Mouse (Mus musculus) heart, embryonic 11.5 days (tissue): ENCODE results near the gene Zfp646. TPM values are rescaled to one million over a fixed set of nuclear protein-coding genes. Genes with fewer than 3 reads are reported as not detected.
A peak's percentile ranks its signal among the peaks of the same experiment; 100 is the strongest.

Experiments used
- ATAC-seq: fragments of 200-750 bp; cut with Nextera tagmentation; replicated peaks from 2 replicates; pipeline ENCODE4 v1.8.0; 2017; ENCODE audit warnings: moderate library complexity; ENCODE audit not compliant: insufficient number of reproducible peaks, low FRiP score, low TSS enrichment
- H3K27ac ChIP-seq: fragments of 300-500 bp; sonication (generic); 2 replicates; pipeline ENCODE4 v1.5.1; 2014; ENCODE audit warnings: mild to moderate bottlenecking, low read depth, low read length
- H3K27me3 ChIP-seq: fragments of 300-500 bp; sonication (generic); 2 replicates; pipeline ENCODE4 v1.6.1; 2014; ENCODE audit warnings: mild to moderate bottlenecking, low read length, mixed read lengths; ENCODE audit not compliant: control insufficient read depth, insufficient read depth
- H3K36me3 ChIP-seq: fragments of 300-500 bp; sonication (generic); 2 replicates; pipeline ENCODE4 v1.6.1; 2014; ENCODE audit warnings: mild to moderate bottlenecking, low read length, moderate library complexity, mixed read lengths; ENCODE audit not compliant: control insufficient read depth, insufficient read depth
- H3K4me1 ChIP-seq: fragments of 300-500 bp; sonication (generic); 2 replicates; pipeline ENCODE4 v1.6.1; 2014; ENCODE audit warnings: low read length; ENCODE audit not compliant: control insufficient read depth, insufficient read depth
- H3K4me2 ChIP-seq: fragments of 300-500 bp; sonication (generic); 2 replicates; pipeline ENCODE4 v1.6.1; 2014; ENCODE audit warnings: mild to moderate bottlenecking, moderate library complexity
- H3K4me3 ChIP-seq: fragments of 300-500 bp; sonication (generic); 2 replicates; pipeline ENCODE4 v1.5.1; 2014; ENCODE audit warnings: low read depth, low read length
- H3K9ac ChIP-seq: fragments of 300-500 bp; sonication (generic); 2 replicates; pipeline ENCODE4 v1.6.1; 2014; ENCODE audit warnings: mild to moderate bottlenecking, low read depth, low read length, moderate library complexity
- H3K9me3 ChIP-seq: fragments of 300-500 bp; sonication (generic); replicated peaks from 2 replicates; pipeline ENCODE4 v1.6.1; 2016; ENCODE audit warnings: low read length; ENCODE audit not compliant: control insufficient read depth
- WGBS: fragments of 180-500 bp; shearing (Covaris S2); extraction: QIAGEN DNeasy Blood & Tissue Kit; methylation state at CpG from one replicate; pipeline ENCODE4 v1.1.7; 2014; ENCODE audit not compliant: insufficient replicate concordance; 5-methylcytosine and 5-hydroxymethylcytosine counted together
- polyA plus RNA-seq: library from polyadenylated mRNA; unstranded; fragments of >200 nt; fragmentation: Nextera tagmentation; extraction: Ambion mirVana; gene quantifications from 2 replicates; pipeline ENCODE4 v1.2.1, GENCODE M21; 2014

Zfp646 gene
- polyA plus RNA-seq, 1 experiment from 2014 or later, result 12.0 TPM

DNA sequence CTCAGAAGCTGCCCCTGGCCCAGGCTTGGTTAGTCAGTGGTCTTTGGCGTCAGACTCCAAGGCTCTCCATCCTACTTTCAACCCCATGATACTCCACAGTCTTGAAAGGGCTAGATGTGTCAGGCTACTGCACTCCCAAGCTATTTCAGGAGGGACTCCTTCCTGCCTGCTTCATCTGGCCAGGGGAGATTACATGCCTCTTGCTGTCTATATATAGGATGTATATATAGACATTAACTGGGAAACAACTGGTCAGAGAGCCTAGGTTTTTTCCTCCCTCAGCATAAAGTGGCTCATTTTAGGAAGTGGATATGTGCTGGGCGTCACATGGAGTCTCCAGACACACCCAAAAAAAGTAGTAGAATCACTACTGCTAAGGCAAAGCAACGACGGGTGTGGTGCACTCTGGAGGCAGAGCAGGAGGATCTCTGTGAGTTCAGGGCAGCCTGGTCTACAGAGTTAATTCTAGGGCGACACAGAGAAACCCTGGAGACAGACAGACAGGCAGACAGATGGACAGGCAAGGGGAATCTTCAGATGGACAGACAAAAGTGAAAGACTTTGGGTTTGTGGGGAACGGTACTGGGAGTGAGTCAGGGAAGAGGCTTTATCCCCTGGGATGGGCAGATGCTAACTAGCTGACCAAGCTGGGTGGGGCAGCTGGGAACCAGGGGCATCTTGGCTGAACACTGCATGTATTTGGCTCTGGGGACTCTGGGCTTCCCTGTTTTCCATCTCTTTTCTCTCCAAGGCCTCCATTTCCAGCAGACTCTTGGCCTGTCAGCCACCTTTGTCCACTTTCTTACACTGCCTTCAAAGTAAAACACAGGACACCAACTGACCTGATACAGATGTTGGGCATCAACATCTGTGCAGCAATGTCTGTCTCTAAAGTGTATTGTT lies 25.8 kb upstream of the Zfp646 start:
- Histone ChIP-seq H3K9me3 (no peaks in the 10 kb centered on the region), H3K36me3 (peaks cover 6% of the 10 kb centered on the region), H3K27ac (no peak overlapping the region), H3K9ac (no peak overlapping the region), H3K4me2 (no peak overlapping the region), H3K4me1 (no peaks in the 10 kb centered on the region; the same call in 1 of the 2 replicates), H3K27me3 (no peaks in the 10 kb centered on the region), H3K4me3 (no peak overlapping the region)
- no peak for ATAC-seq
- 71% methylated on average over 6 of the region's 6 CpGs for WGBS

DNA sequence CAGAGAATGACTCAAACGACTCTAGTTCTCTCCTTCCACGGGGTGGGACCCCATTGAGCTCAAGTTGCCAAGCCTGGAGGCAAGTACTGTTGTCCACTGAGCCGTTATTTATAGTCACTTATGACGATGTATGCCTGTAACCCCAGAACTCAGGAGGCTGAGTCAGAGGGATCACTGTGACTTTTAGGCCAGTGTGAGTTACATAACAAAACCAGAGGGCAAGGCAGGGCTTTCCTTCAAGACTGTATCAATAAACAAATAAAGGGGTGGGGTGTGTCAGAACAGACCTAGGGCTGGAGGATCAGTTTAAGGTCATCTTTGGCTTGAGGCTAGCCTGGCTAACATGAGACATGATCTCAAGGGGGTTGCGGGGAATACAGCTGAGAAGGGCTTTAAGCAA lies 25.1 kb upstream of the Zfp646 start:
- H3K4me1 ChIP-seq, result no peaks in the 10 kb centered on the region; the same call in 1 of the 2 replicates
- H3K27ac ChIP-seq, result no peak overlapping the region
- no peaks in the 10 kb centered on the region for H3K27me3 ChIP-seq
- 64% methylated on average over 5 of the region's 5 CpGs for WGBS
- no peak overlapping the region for H3K4me2 ChIP-seq
- no peak for ATAC-seq
- H3K9ac ChIP-seq, result no peak overlapping the region
- H3K36me3 ChIP-seq, result peaks cover 6% of the 10 kb centered on the region
- H3K9me3 ChIP-seq, result no peaks in the 10 kb centered on the region
- H3K4me3 ChIP-seq, result no peak overlapping the region

DNA sequence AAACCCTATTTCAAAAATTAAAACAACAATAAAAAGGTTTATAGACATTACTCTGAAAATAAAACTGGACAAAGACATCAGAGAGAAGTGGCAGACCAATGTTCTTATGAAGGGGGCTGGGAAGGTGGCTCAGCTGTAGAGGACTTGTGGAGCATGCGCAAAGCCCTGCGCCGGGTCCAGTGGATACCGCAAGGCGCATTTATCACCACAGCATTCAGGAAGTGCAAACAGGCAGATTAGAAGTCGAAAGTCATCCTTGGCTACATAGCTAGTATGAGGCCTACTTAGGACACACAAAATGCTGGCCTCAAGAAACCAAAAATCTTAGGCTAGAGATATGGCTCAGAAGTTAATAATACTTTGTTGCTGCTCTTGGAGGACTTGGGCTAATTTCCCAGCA lies 17.8 kb upstream of the Zfp646 start:
- H3K9ac ChIP-seq, result no peak overlapping the region
- H3K27ac ChIP-seq, result no peak overlapping the region
- no peak overlapping the region for H3K4me2 ChIP-seq
- no peaks in the 10 kb centered on the region for H3K4me1 ChIP-seq
- no peak overlapping the region for H3K4me3 ChIP-seq
- no peaks in the 10 kb centered on the region for H3K27me3 ChIP-seq
- WGBS, result 81% methylated on average over 6 of the region's 6 CpGs
- H3K9me3 ChIP-seq, result no peaks in the 10 kb centered on the region
- H3K36me3 ChIP-seq, result no peaks in the 10 kb centered on the region
- no peak for ATAC-seq

GRCm38 (mm10) chr7:127866434-127866833 lies 9.6 kb upstream of the Zfp646 start:
- WGBS, result 91% methylated on average over 12 of the region's 12 CpGs
- no peak for ATAC-seq
- Histone ChIP-seq H3K9me3 (no peaks in the 10 kb centered on the region), H3K36me3 (peaks cover 24% of the 10 kb centered on the region), H3K27ac (no peak overlapping the region), H3K4me2 (no peak overlapping the region), H3K4me1 (no peaks in the 10 kb centered on the region), H3K27me3 (no peaks in the 10 kb centered on the region), H3K9ac (no peak overlapping the region), H3K4me3 (no peak overlapping the region)

GRCm38 (mm10) chr7:127867641-127868040 lies 8.4 kb upstream of the Zfp646 start:
- Histone ChIP-seq H3K9me3 (no peaks in the 10 kb centered on the region), H3K36me3 (peaks cover 24% of the 10 kb centered on the region), H3K4me1 (no peaks in the 10 kb centered on the region)

GRCm38 (mm10) chr7:127869149-127869810 lies 6.7 kb upstream of the Zfp646 start:
- 84% methylated on average over 3 of the region's 3 CpGs for WGBS
- ATAC-seq, result no peak
- Histone ChIP-seq H3K4me2 (no peak overlapping the region), H3K9me3 (no peaks in the 10 kb centered on the region), H3K27ac (no peak overlapping the region), H3K36me3 (peaks cover 24% of the 10 kb centered on the region), H3K4me1 (peaks cover 4% of the 10 kb centered on the region), H3K27me3 (no peaks in the 10 kb centered on the region), H3K9ac (no peak overlapping the region), H3K4me3 (no peak overlapping the region)

More at GRCm38 (mm10) chr7:127867641-127868040, 8.4 kb upstream of the Zfp646 start:
- Histone ChIP-seq H3K4me3 (no peak overlapping the region), H3K4me2 (no peak overlapping the region), H3K9ac (no peak overlapping the region), H3K27ac (no peak overlapping the region), H3K27me3 (no peaks in the 10 kb centered on the region)
- 95% methylated on average over 18 of the region's 18 CpGs for WGBS
- ATAC-seq, result no peak

DNA sequence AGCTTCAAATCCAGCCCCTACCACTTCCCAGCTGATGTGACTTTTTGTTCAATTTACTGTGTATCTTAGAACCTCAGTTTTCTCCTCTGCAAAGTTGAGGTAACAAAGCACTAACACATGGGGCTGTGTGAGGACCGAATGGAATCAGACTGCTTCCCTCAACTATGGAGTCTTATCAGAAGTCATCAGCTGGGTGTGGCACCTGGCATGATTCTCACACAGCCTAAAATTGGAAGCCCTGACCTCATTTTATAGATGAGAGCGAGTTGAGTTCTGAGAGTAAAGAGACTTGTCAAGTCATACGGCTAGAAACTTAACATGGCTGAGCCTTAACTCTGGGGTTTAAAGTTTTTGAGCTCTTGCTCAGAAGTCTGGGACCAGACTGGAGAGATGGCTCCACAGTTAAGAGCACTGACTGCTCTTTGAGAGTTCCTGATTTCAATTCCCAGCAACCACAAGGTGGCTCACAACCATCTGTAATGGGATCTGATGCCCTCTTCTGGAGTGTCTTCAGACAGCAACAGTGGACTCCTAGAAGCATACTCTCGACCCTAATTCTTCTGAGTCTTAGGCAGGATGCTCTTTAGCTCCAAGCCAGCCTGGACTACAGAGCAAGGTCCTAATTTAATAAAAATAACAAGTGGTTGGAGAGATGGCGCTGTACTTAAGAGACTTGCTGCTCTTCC lies 5.7 kb upstream of the Zfp646 start:
- H3K9me3 ChIP-seq, result no peaks in the 10 kb centered on the region
- no peak for ATAC-seq
- H3K4me2 ChIP-seq, result no peak overlapping the region
- H3K4me1 ChIP-seq, result peaks cover 8% of the 10 kb centered on the region
- H3K27me3 ChIP-seq, result no peaks in the 10 kb centered on the region
- 78% methylated on average over 5 of the region's 5 CpGs for whole genome bisulfite sequencing
- no peak overlapping the region for H3K4me3 ChIP-seq
- H3K9ac ChIP-seq, result no peak overlapping the region
- peaks cover 24% of the 10 kb centered on the region for H3K36me3 ChIP-seq
- H3K27ac ChIP-seq, result no peak overlapping the region

GRCm38 (mm10) chr7:127874812-127875626 lies 1.0 kb upstream of the Zfp646 start:
- H3K4me3 ChIP-seq, result peak overlapping the region; percentile 92
- peak overlapping the region; percentile 99 for H3K27ac ChIP-seq
- ATAC-seq, result peak; percentile 15; the same call in 1 of the 2 replicates
- H3K36me3 ChIP-seq, result peaks cover 19% of the 10 kb centered on the region
- peak overlapping the region; percentile 88 for H3K4me2 ChIP-seq
- no peaks in the 10 kb centered on the region for H3K9me3 ChIP-seq
- WGBS, result 5% methylated on average over 20 of the region's 20 CpGs
- peak overlapping the region; percentile 98 for H3K9ac ChIP-seq
- H3K27me3 ChIP-seq, result no peaks in the 10 kb centered on the region
- H3K4me1 ChIP-seq, result peaks cover 13% of the 10 kb centered on the region
